Mouse (Mus musculus) heart, adult 11 months (tissue): ENCODE data around the gene Eddm3b.
"Not testable (repeated sequence)": the region's sequence is repeated elsewhere in the genome, so short reads cannot be mapped to it uniquely, and the experiment has no call there.

Experiments
- DNase-seq: peaks from one replicate; pipeline ENCODE4 v3.0.0; 2022

Eddm3b gene

DNA sequence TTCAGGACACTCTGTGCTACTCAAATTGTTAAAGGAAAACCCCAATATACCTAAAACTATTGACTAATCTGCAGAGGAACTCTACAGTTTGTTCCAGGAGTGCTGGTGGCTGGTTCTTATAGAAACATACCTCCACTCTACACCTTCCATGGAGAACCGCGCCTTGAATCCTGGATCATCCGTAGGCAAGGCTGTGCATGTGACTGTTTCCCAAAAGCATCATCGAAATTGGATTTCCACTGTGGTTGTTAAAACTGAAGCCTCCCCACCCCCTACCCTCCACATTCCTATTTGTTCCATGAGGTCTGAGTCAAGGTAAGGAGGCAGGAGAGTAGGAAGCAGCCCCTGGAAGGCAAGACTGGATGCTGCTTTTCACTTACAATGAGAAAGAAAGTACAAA is 30.2 kb downstream of the Eddm3b start:
- DNase-seq = peak; percentile 70

DNA sequence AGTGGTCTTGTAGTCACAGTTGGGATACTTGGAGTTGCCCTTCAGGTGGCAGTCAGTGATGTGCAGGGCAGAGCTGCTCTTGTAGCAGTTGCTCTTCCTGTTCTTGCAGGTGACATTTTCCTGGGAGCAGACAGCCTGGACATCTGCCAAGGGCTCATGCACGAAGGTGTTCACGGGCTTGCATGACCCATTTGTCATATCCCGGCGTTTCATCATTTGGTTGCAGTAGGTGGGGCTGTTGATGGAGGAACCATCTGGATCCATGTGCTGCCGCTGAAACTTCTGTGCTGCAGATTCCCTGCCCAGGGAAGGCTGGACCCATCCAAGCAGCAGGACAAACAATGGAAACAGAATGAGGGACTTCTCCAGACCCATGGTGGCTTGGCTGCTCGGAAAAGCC is 31.3 kb downstream of the Eddm3b start:
- peak; percentile 88 for DNase-seq

- no peak for DNase-seq
Observed at GRCm38 (mm10) chr14:51146685-51147084, 32.5 kb downstream of the Eddm3b start, which contains the start of gene Rnase1. TSS of gene Rnase1 (minus strand) at chr14:51146785.

- peak; percentile 64 for DNase-seq
Observed at GRCm38 (mm10) chr14:51148006-51148405, 33.8 kb downstream of the Eddm3b start.

DNA sequence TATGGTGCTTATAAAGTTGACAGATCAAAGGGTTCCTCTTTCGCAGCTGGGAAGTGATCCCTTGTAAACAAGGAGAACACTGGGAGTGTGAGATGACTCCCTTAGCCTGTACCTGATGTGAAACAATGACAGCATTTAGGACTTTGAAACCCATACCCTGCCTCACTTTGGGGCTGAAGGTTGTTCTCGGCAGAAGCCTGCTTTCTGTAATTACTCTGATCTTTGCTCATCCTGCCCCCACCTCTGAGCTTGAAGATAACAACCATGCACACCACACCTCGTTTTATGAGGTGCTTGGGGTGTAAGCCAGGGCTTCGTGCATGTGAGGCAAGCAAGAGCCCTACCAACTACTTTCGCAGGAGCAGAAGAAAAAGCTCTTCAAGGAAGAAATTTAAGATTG is 34.9 kb downstream of the Eddm3b start:
- DNase-seq = peak; percentile 48

DNA sequence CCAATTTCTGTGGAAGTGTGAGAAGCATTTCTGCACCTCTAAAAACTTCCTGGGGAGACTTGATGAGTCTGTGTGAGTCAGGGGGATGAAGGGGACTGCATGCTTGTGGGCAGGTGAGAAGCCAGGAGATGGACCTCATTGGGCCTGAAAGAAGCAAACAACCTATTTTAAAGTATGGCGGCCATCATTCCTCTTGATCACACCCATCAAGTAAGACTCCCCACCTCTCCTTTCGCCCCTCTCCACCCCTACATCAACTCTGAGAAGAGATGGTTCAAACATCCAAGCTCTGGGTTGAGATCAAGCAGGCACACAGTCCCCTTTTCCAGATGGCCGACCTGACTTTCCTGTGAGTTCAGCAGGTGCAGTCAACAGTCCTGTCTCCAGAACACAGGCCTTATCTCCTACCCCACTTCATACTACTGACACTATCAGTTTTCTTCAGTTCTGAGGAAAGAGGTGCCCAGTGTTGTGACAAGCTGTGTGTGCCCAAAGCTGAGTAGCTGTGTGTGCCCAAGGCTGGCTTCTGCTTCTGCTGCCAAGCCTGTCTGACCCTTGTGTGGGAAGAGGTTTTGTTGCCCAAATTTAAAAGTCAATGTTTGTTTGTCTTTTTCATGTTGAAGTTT is 36.1 kb downstream of the Eddm3b start:
- peak; percentile 73 for DNase-seq

DNA sequence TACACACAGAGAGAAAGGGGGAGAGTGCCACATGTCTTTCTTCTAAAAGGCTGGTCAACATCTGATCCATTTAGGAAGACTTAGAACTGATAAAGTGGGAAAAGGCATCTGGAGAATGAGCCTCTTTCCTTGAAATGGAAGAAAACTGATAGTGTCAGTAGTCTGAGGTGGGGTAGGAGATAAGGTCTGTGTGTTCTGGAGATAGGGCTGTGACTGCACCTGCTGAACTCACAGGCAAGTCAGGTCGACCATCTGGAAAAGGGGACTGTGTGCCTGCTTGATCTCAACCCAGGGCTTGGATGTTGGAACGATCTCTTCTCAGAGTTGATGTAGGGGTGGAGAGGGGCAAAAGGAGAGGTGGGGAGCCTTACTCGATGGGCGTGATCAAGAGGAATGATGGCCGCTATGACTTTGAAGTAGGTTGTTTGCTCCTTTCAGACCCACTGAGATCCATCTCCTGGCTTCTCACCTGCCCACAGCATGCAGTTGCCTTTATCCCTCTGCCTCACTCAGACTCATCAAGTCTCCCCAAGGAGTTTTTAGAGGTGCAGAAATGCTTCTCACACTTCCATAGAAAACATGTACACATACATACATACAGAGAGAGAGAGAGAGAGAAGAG is 38.1 kb downstream of the Eddm3b start:
- peak; percentile 76 for DNase-seq

- DNase-seq = peak; percentile 45
Observed at GRCm38 (mm10) chr14:51156056-51156735, 42.0 kb downstream of the Eddm3b start.

DNA sequence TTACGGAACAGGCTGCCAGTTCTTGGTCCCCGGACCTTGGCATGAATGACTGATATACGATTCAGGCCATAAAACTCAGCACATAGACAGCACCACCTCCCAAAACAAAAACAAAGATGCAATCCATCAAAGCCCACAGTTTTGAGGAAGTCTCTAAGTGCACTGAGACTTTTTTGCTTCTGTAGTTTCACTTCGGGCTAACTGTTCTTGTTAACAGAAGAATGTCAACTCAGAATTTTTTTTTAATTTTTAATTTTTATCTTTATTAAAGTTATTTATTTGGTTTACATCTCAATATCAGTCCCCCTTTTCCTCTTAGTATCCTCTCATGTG is 42.5 kb downstream of the Eddm3b start:
- no peak for DNase-seq

DNA sequence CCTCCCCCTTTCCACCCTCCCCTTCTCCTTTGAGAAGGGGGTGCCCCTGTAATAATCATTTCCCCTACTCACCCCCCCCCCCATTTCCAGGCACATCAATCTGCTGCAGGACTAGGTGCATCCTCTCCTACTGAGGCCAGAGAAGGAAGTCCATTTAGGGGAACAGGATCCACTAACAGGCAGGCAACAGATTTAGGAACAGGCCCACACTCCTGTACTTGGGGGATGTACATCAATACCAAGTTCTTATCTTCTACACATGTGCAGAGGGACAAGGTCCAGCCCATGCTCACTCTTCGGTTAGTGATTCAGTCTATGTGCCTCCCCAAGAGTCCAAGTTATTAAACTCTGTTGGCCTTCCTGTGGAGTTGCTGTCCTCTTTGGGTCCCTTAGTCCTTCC is 42.8 kb downstream of the Eddm3b start:
- DNase-seq = peak; percentile 83

- not testable (repeated sequence) for DNase-seq
Observed at GRCm38 (mm10) chr14:51161976-51162375, 47.8 kb downstream of the Eddm3b start, which contains the start of gene Rnase2b. TSS of gene Rnase2b (plus strand) at chr14:51162260.

DNA sequence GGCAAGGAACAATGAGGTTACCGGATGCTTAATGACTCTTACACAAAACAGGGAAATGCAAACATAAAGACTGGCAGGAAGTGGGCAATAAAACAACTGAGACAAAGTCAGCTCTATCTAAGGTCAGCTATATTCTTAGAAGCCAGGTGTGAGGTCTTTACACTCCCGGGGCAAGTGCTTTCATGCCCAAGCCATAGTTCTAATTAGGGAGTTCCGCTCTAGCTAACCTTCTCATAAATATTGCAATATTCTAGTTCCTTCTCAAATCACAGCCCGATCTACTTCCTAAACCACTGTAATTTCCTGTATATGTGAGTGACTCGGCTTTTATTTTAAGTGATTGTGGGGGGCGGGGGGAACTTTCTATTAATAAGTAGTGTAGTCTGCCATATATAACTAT is 49.1 kb downstream of the Eddm3b start:
- DNase-seq = not testable (repeated sequence)

DNA sequence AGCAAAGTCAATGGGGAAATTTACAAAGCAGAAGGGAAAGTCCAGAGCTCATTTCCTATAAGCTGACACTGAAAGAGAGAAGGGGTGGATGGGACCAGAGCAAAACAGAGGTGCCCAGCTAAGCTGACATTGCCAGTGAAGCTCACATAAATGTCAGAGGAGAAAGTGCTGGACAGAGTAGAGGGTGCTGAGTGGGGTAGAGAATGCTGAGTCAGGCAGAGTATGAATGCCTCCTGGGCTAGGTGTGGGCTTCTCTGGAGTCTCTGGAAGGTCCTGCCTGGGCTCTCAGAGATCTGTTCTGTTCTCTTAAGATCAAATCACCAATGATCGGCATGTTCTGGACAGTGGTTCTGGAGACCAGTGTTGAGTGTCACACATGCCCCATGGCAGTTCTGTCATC is 51.2 kb downstream of the Eddm3b start:
- no peak for DNase-seq

DNA sequence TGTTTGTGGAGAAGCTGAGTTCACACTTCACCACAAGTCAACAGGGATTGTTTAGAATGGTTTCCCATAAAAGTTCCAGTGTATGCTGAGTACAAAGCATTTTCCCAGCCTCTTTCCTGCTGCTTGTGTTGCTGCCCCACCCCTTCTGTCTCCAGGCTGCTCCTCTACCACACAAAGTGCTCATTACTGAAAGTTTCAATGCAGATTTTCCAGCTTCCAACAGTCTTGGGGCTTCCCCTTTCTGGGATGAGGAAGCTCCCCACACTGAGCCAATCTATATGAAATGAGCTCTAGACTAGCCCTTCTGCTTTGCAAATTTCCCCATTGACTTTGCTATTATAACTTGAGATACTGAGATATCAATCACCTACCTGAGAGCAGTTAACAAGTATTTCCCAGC is 51.8 kb downstream of the Eddm3b start:
- no peak for DNase-seq
